ENCODE assay signal across 23 mouse cellular contexts in genomic region chr12:70613244-70613643, GRCm38 (mm10).
DNase-seq lines count a peak whose midpoint lies in the region; ATAC-seq and TF ChIP-seq lines count a peak whose summit lies in the region.
"Had no signal": no experiment of that assay in that cellular context is flagged by ENCODE, and none has a peak within 500 bp of the region (broad histone marks: within the 10 kb centered on the region; RNA-seq: fewer than 3 reads in every experiment).

No protein-coding gene starts in this region.

- no peaks in the 10 kb centered on the region for H3K79me2 ChIP-seq in myocyte (ENCODE audit: control insufficient read depth, insufficient read depth)

- peak overlapping the region; percentile 60; the same call in 1 of the 2 replicates for H3K27ac ChIP-seq in gastrocnemius, adult 2 months
- H3K27ac ChIP-seq in lung, postnatal 0 days (ENCODE audit: low read length), result no peak overlapping the region
- H3K27ac ChIP-seq in midbrain, embryonic 11.5 days (ENCODE audit: low read depth, low read length), result no peak overlapping the region
- H3K27ac ChIP-seq in midbrain, embryonic 10.5 days (replicated peaks), result no peak overlapping the region
- H3K27ac ChIP-seq: embryonic facial prominence, embryonic 10.5 days; embryonic facial prominence, embryonic 12.5 days; forebrain, embryonic 12.5 days had no signal

- no peaks in the 10 kb centered on the region for H3K9me3 ChIP-seq in lung, postnatal 0 days (ENCODE audit: low read length)
- no peaks in the 10 kb centered on the region for H3K9me3 ChIP-seq in midbrain, embryonic 11.5 days (ENCODE audit: control insufficient read depth, low read length)
- no peaks in the 10 kb centered on the region for H3K9me3 ChIP-seq in midbrain, embryonic 10.5 days (replicated peaks)
- H3K9me3 ChIP-seq: embryonic facial prominence, embryonic 10.5 days; embryonic facial prominence, embryonic 12.5 days; forebrain, embryonic 12.5 days had no signal

- H3K4me2 ChIP-seq in lung, postnatal 0 days (replicated peaks; ENCODE audit: low read depth, low read length), result no peak overlapping the region
- H3K4me2 ChIP-seq in midbrain, embryonic 11.5 days, result no peak overlapping the region
- no peak overlapping the region for H3K4me2 ChIP-seq in myocyte (ENCODE audit: low read depth)
- H3K4me2 ChIP-seq: embryonic facial prominence, embryonic 12.5 days; forebrain, embryonic 12.5 days had no signal

- no peak for TF ChIP-seq POLR2A in myocyte (IDR thresholded peaks at IDR 0.05; ENCODE audit: insufficient read length, low read depth)

- intact Hi-C loops in gastrocnemius, adult 2 months (cut with DNase I), result no loop called here

- TF ChIP-seq EP300 in lung, postnatal 0 days (IDR thresholded peaks at IDR 0.05), result peak; percentile 44; the same call in 1 of the 2 replicates

- H3K4me1 ChIP-seq in lung, postnatal 0 days (ENCODE audit: insufficient read depth, low read depth, low read length), result peaks cover 8% of the 10 kb centered on the region; the same call in 1 of the 2 replicates
- no peaks in the 10 kb centered on the region for H3K4me1 ChIP-seq in midbrain, embryonic 11.5 days (ENCODE audit: control insufficient read depth, insufficient read depth, low read length)
- H3K4me1 ChIP-seq in midbrain, embryonic 10.5 days, result peaks cover 6% of the 10 kb centered on the region

- no peak for DNase-seq in gastrocnemius, adult 2 months
- no peak for DNase-seq in gastrocnemius, postnatal 25 days
- peak; percentile 30 for DNase-seq in lung, postnatal 0 days (ENCODE audit: low spot score)
- no peak for DNase-seq in lung, postnatal 25 days (ENCODE audit: low spot score)
- DNase-seq in midbrain, embryonic 11.5 days (ENCODE audit: low spot score, missing footprints), result peak; percentile 53
- no peak for DNase-seq in midbrain, embryonic 10.5 days (ENCODE audit: low spot score)
- DNase-seq in testis, postnatal 14 days (ENCODE audit: low spot score), result no peak
- DNase-seq: adrenal gland, adult 8-10 months; adrenal gland, postnatal 14 days; adrenal gland, postnatal 36 days; cerebellum, adult 11-12 months; cerebellum, adult 2 months; cerebellum, adult 9-10 months; cerebellum, postnatal 10 days; cerebellum, postnatal 25 days had no signal

- no peaks in the 10 kb centered on the region for H3K27me3 ChIP-seq in lung, postnatal 0 days (replicated peaks; ENCODE audit: insufficient read depth, low read length)
- no peaks in the 10 kb centered on the region for H3K27me3 ChIP-seq in midbrain, embryonic 11.5 days (ENCODE audit: control insufficient read depth, insufficient read depth, low read length)
- H3K27me3 ChIP-seq in midbrain, embryonic 10.5 days (ENCODE audit: low read depth, poor library complexity, severe bottlenecking), result no peaks in the 10 kb centered on the region
- H3K27me3 ChIP-seq in myocyte (ENCODE audit: control insufficient read depth, insufficient read depth, insufficient read length), result no peaks in the 10 kb centered on the region
- H3K27me3 ChIP-seq: embryonic facial prominence, embryonic 12.5 days; forebrain, embryonic 12.5 days; Patski had no signal

- ATAC-seq in lung, postnatal 0 days, result no peak
- no peak for ATAC-seq in midbrain, embryonic 11.5 days (ENCODE audit: low FRiP score)
- ATAC-seq: activated CD4-positive, CD25-positive, alpha-beta regulatory T cell, adult 4 months; forebrain, embryonic 14.5 days; forebrain, embryonic 16.5 days; Patski had no signal

- no peaks in the 10 kb centered on the region for H3K36me3 ChIP-seq in lung, postnatal 0 days (ENCODE audit: insufficient read depth, low read length)
- H3K36me3 ChIP-seq in midbrain, embryonic 11.5 days (ENCODE audit: control insufficient read depth, insufficient read depth, low read length), result no peaks in the 10 kb centered on the region
- H3K36me3 ChIP-seq in midbrain, embryonic 10.5 days, result no peaks in the 10 kb centered on the region
- H3K36me3 ChIP-seq in myocyte (ENCODE audit: control insufficient read depth, insufficient read depth), result no peaks in the 10 kb centered on the region
- H3K36me3 ChIP-seq: embryonic facial prominence, embryonic 10.5 days; embryonic facial prominence, embryonic 12.5 days; forebrain, embryonic 12.5 days had no signal

- no peak overlapping the region for H3ac ChIP-seq in myocyte (ENCODE audit: control insufficient read depth, insufficient read length)

- no peak overlapping the region for H3K9ac ChIP-seq in lung, postnatal 0 days (replicated peaks; ENCODE audit: low read depth)
- H3K9ac ChIP-seq in midbrain, embryonic 11.5 days (ENCODE audit: low read length), result no peak overlapping the region
- H3K9ac ChIP-seq: embryonic facial prominence, embryonic 12.5 days; forebrain, embryonic 12.5 days had no signal

- TF ChIP-seq CTCF in gastrocnemius, adult 2 months (IDR thresholded peaks at IDR 0.05), result no peak
- no peak for TF ChIP-seq CTCF in lung, postnatal 0 days (IDR thresholded peaks at IDR 0.05)

- H3K4me3 ChIP-seq in gastrocnemius, adult 2 months, result no peak overlapping the region
- H3K4me3 ChIP-seq in lung, postnatal 0 days (ENCODE audit: low read depth, low read length), result no peak overlapping the region
- no peak overlapping the region for H3K4me3 ChIP-seq in midbrain, embryonic 11.5 days (ENCODE audit: low read depth, low read length)
- H3K4me3 ChIP-seq in midbrain, embryonic 10.5 days, result no peak overlapping the region
- no peak overlapping the region for H3K4me3 ChIP-seq in myocyte
- H3K4me3 ChIP-seq: embryonic facial prominence, embryonic 10.5 days; embryonic facial prominence, embryonic 12.5 days; forebrain, embryonic 12.5 days had no signal

- 59% methylated on average over 5 of the region's 5 CpGs for WGBS in lung, postnatal 0 days
- WGBS in midbrain, embryonic 11.5 days, result 92% methylated on average over 5 of the region's 5 CpGs
- WGBS in midbrain, embryonic 10.5 days, result 92% methylated on average over 5 of the region's 5 CpGs

TF ChIP-seq in myocyte, 11 proteins besides CTCF, POLR2A, EP300 and RAD21:
- TF ChIP-seq REST (IDR thresholded peaks at IDR 0.05; ENCODE audit: insufficient read depth, insufficient read length) (no peak), MYOG (IDR thresholded peaks at IDR 0.05; ENCODE audit: control insufficient read depth in 1 of 3, insufficient read depth in 1 of 3, insufficient read length in 2 of 3, low read depth in 2 of 3) (no peak), CEBPB (IDR thresholded peaks at IDR 0.05; ENCODE audit: insufficient read depth, poor library complexity, severe bottlenecking) (peak; percentile 57; the same call in 1 of the 2 replicates), E2F4 (IDR thresholded peaks at IDR 0.05; ENCODE audit: insufficient read depth) (no peak), TCF3 (IDR thresholded peaks at IDR 0.05; ENCODE audit: insufficient read length, low read depth) (no peak), MAX (IDR thresholded peaks at IDR 0.05; ENCODE audit: low read depth) (no peak)
TF ChIP-seq in myocyte: peak in this region for 1.

Comparison
In these comparisons a context has a peak if more than half of its experiments do, and no peak if none do; other contexts are left out.
1. DNase-seq: peak in lung, postnatal 0 days (single experiment) and midbrain, embryonic 11.5 days (single experiment); none in gastrocnemius, adult 2 months (single experiment), gastrocnemius, postnatal 25 days (single experiment), lung, postnatal 25 days (single experiment), midbrain, embryonic 10.5 days (single experiment) and testis, postnatal 14 days (single experiment).